Mouse (Mus musculus) cerebellum, postnatal 4 days (tissue): ENCODE data around the gene Zfyve9.

Source experiments
- DNase-seq, 2 experiments: peaks; one replicate each; pipeline ENCODE4 v3.0.0; 2022; ENCODE audit warnings: low spot score in 2 of 2, mixed read lengths in 1 of 2

Gene Zfyve9

GRCm38 (mm10) chr4:108610935-108611334, 169.7 kb downstream of the Zfyve9 start:
- DNase-seq: no peak

DNA sequence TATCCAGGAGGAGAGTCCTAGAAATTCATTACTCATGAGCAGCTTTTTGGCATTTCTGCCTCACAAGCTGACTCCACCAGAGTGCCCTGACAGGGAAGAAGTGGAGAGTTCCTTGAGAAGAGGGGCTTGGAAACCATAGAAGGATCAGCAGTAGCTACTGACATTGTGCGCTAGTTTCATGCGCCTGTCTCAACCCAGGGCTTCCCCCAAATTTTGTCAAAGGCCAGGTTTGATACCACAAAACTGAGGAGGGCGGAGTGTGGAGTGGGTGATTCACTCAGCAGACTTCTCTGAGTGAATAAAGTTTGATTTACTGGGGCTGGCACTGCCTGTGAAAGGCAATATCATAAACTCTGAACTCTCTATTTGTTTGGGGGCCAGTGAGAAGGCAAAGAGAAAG, 171.9 kb downstream of the Zfyve9 start:
- DNase-seq: no peak

DNA sequence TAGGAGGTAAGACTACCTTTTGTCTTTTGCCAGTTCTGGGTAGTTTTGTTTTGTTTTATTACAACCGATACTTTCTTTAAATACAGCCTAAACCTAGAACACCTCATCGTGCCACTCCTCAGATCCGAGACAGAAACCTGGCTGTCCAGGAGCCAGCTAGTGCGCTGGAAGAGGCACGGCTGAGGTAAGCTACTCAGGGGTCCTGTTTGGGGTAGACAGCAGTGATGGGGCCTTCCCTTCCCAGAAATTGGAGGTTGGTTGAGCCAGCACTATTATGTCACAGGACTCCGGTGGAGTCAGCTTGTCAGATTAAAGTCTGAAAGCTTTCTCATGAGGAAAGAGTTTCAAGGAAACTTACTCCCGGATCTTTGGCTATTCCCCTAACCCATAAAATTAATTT, 178.7 kb downstream of the Zfyve9 start:
- no peak for DNase-seq

DNA sequence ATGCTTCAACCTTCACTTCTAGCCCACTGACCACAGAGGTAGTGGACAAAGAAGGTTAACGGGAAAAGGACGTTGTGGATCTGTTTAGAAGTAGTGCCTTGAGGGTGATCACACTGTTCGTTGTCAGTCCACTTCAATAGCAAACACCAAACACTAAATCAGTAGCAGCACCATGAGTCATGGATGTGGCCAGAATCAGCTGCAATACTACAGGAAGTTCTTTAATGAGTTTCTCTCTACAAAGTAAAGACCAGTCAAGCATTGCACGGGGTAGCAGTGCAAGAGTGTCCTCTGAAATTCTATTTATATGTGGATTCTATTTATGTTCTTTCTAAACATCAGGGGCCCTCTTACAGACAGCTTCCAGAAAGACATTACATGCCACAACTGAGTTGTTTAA, 182.3 kb downstream of the Zfyve9 start:
- no peak for DNase-seq

DNA sequence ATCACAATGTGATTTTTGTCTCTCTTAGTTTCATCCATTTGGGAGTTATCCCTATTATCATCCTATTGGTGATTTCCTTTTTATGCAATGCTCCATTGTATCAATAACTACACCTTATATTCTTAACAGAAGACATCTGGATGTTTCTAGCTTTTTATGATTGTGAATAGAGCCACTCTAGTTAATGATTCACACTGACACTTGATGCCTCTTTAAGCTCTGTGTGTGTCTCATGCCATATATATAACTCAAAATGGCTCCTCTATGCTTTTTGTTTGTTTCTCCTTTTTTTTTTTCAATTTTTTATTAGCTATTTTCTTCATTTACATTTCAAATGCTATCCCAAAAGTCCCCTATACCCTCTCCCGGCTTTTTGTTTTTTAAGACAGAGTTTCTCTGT, 184.8 kb downstream of the Zfyve9 start:
- DNase-seq: no peak

GRCm38 (mm10) chr4:108593376-108593775, 187.2 kb downstream of the Zfyve9 start:
- DNase-seq: no peak
